Mouse (Mus musculus) c-Kit-positive CD71-positive TER-119-positive erythroid progenitor cells, embryonic 14.5 days (primary cell): Measurements from ENCODE around the gene Parp12.

Experiments used
- DNase-seq: peaks from one replicate; pipeline ENCODE4 v3.0.0-alpha.2; 2013; ENCODE audit warnings: low spot score

Parp12 gene

GRCm38 (mm10) chr6:39058389-39058788, 59.8 kb downstream of the Parp12 start:
- no peak for DNase-seq

- DNase-seq: no peak
Observed at GRCm38 (mm10) chr6:39057161-39057560, 61.0 kb downstream of the Parp12 start.

- no peak for DNase-seq
Observed at GRCm38 (mm10) chr6:39055831-39056261, 62.3 kb downstream of the Parp12 start.

GRCm38 (mm10) chr6:39054878-39055508, 63.2 kb downstream of the Parp12 start:
- no peak for DNase-seq

- no peak for DNase-seq
Observed at GRCm38 (mm10) chr6:39054206-39054864, 63.8 kb downstream of the Parp12 start.

- no peak for DNase-seq
Observed at GRCm38 (mm10) chr6:39052636-39053035, 65.5 kb downstream of the Parp12 start.

GRCm38 (mm10) chr6:39051799-39052556, 66.2 kb downstream of the Parp12 start:
- DNase-seq: no peak

GRCm38 (mm10) chr6:39050836-39051235, 67.3 kb downstream of the Parp12 start:
- no peak for DNase-seq

- no peak for DNase-seq
Observed at GRCm38 (mm10) chr6:39049141-39049540, 69.0 kb downstream of the Parp12 start.

- no peak for DNase-seq
Observed at GRCm38 (mm10) chr6:39040451-39040850, 77.7 kb downstream of the Parp12 start.
